Mouse (Mus musculus) MEL (cell line): ENCODE data around the gene Zscan4b. TPM values are rescaled to one million over a fixed set of nuclear protein-coding genes. Genes with fewer than 3 reads are reported as not detected.
"Not testable (repeated sequence)": the region's sequence is repeated elsewhere in the genome, so short reads cannot be mapped to it uniquely, and the experiment has no call there.

ENCODE experiments used
- DNase-seq: peaks from one replicate; pipeline ENCODE4 v3.0.0; 2011; ENCODE audit warnings: low read depth, low spot score
- H3K27ac ChIP-seq: 2 replicates; pipeline ENCODE4 v1.5.1; 2012; ENCODE audit warnings: low read depth, mild to moderate bottlenecking, control low read depth, low read length, moderate library complexity; ENCODE audit not compliant: control insufficient read depth
- H3K27me3 ChIP-seq, 2 experiments: fragments of 150-350 bp in 1 of 2; sonication (generic) in 1 of 2; 2 replicates each; pipeline ENCODE4 v1.6.1; 2012; ENCODE audit warnings: low read length in 2 of 2, mild to moderate bottlenecking in 2 of 2, improper control_type of control experiment in 1 of 2, moderate library complexity in 1 of 2; ENCODE audit not compliant: insufficient read depth in 2 of 2, control insufficient read depth in 1 of 2
- H3K36me3 ChIP-seq, 2 experiments: 2 replicates each; pipeline ENCODE4 v1.6.1; 2012 to 2014; ENCODE audit warnings: low read length in 2 of 2, improper control_type of control experiment in 1 of 2, inconsistent platforms in 1 of 2, mild to moderate bottlenecking in 1 of 2; ENCODE audit not compliant: insufficient read depth in 2 of 2, control insufficient read depth in 1 of 2
- H3K4me1 ChIP-seq, 2 experiments: fragments of 150-350 bp in 1 of 2; sonication (generic) in 1 of 2; 2 replicates each; pipeline ENCODE4 v1.6.1; 2012; ENCODE audit warnings: low read length in 2 of 2, improper control_type of control experiment in 1 of 2, mild to moderate bottlenecking in 1 of 2; ENCODE audit not compliant: insufficient read depth in 2 of 2, control insufficient read depth in 1 of 2
- H3K4me3 ChIP-seq, 2 experiments: fragments of 150-350 bp in 1 of 2; sonication (generic) in 1 of 2; 2 replicates each; pipeline ENCODE4 v1.5.1; 2012; ENCODE audit warnings: low read depth in 2 of 2, low read length in 2 of 2, mild to moderate bottlenecking in 2 of 2, moderate library complexity in 2 of 2, control low read depth in 1 of 2, improper control_type of control experiment in 1 of 2; ENCODE audit not compliant: control insufficient read depth in 1 of 2, insufficient read depth in 1 of 2
- H3K79me2 ChIP-seq: 2 replicates; pipeline ENCODE4 v1.6.1; 2012; ENCODE audit warnings: mild to moderate bottlenecking, low read length, moderate library complexity; ENCODE audit not compliant: control insufficient read depth, poor library complexity, insufficient read depth
- H3K9ac ChIP-seq: 2 replicates; pipeline ENCODE4 v1.6.1; 2012; ENCODE audit warnings: low read depth, mild to moderate bottlenecking, control low read depth, low read length, moderate library complexity; ENCODE audit not compliant: control insufficient read depth, poor library complexity, severe bottlenecking
- H3K9me3 ChIP-seq: fragments of 150-350 bp; sonication (generic); replicated peaks from 2 replicates; pipeline ENCODE4 v1.6.1; 2012; ENCODE audit warnings: mild to moderate bottlenecking, low read length, improper control_type of control experiment, moderate library complexity; ENCODE audit not compliant: insufficient read depth
- polyA plus RNA-seq, 2 experiments: library from polyadenylated mRNA; stranded (reverse) in 1 of 2; unstranded in 1 of 2; fragments of >175 nt in 1 of 2; fragments of >200 nt in 1 of 2; gene quantifications; 2 replicates each; pipeline versions ENCODE4 v1.2.1 to v1.2.4; 2012; ENCODE audit warnings: low replicate concordance in 2 of 2, low read depth in 1 of 2; ENCODE audit not compliant: insufficient read length in 2 of 2, insufficient read depth in 1 of 2, missing spikeins in 1 of 2
- total RNA-seq: library from RNA; depleted of rRNA; stranded (reverse); fragments of 300-350 nt; gene quantifications from 2 replicates; pipeline ENCODE4 v1.2.3, GENCODE M21; 2012; rRNA removed

Zscan4b gene
- total RNA-seq, result not detected in 2 replicates
- not detected for polyA plus RNA-seq

GRCm38 (mm10) chr7:10904950-10905349, at the start of gene Zscan4b:
Gene Zscan4b (minus strand): TSS chr7:10905050.
- H3K27me3 ChIP-seq, DNase-seq, H3K36me3 ChIP-seq, H3K27ac ChIP-seq, H3K79me2 ChIP-seq, H3K4me3 ChIP-seq, H3K9me3 ChIP-seq, H3K9ac ChIP-seq, H3K4me1 ChIP-seq: not testable (repeated sequence)

Other genes with a start within 250 kb of the Zscan4b start
- not detected in 2 replicates for gene Nlrp4b, start 217.3 kb downstream of the Zscan4b start, total RNA-seq
- gene Nlrp4b, start 217.3 kb downstream of the Zscan4b start, polyA plus RNA-seq, result not detected
- gene Vmn1r71, start 150.7 kb downstream of the Zscan4b start, total RNA-seq, result not detected in 2 replicates
- gene Vmn1r71, start 150.7 kb downstream of the Zscan4b start, polyA plus RNA-seq, result not detected
- not detected in 2 replicates for gene Zscan4c, start 100.7 kb upstream of the Zscan4b start, total RNA-seq
- gene Zscan4c, start 100.7 kb upstream of the Zscan4b start, polyA plus RNA-seq, result not detected
- gene Zscan4-ps1, start 164.6 kb upstream of the Zscan4b start, total RNA-seq, result not detected in 2 replicates
- not detected for gene Zscan4-ps1, start 164.6 kb upstream of the Zscan4b start, polyA plus RNA-seq